Mouse (Mus musculus) C2C12 (cell line): Measurements from ENCODE around the gene Sytl1. TPM values are rescaled to one million over a fixed set of nuclear protein-coding genes. Genes with fewer than 3 reads are reported as not detected.

ENCODE experiments used
- H3K27me3 ChIP-seq: one replicate; pipeline ENCODE4 v1.6.1; 2011; ENCODE audit not compliant: control insufficient read depth, insufficient read depth, insufficient read length
- H3K36me3 ChIP-seq: one replicate; pipeline ENCODE4 v1.6.1; 2011; ENCODE audit not compliant: control insufficient read depth, insufficient read depth
- H3K4me3 ChIP-seq: one replicate; pipeline ENCODE4 v1.5.1; 2011; ENCODE audit warnings: mild to moderate bottlenecking, control low read depth; ENCODE audit not compliant: poor library complexity, insufficient read depth, severe bottlenecking
- H3K79me2 ChIP-seq: one replicate; pipeline ENCODE4 v1.6.1; 2011; ENCODE audit not compliant: control insufficient read depth, insufficient read depth
- H3K79me3 ChIP-seq: one replicate; pipeline ENCODE4 v1.6.1; 2011; ENCODE audit warnings: low read depth, control low read depth
- H3ac ChIP-seq: one replicate; pipeline ENCODE3; 2011; ENCODE audit warnings: low read depth; ENCODE audit not compliant: control insufficient read depth, insufficient read length
- CEBPB ChIP-seq: IDR thresholded peaks from one replicate; pipeline ENCODE4 v1.6.1; 2011; ENCODE audit warnings: low read depth, mild to moderate bottlenecking, control low read depth, moderate library complexity
- CTCF ChIP-seq: IDR thresholded peaks from one replicate; pipeline ENCODE4 v1.5.1; 2011; ENCODE audit not compliant: control insufficient read depth, insufficient read depth, insufficient read length
- FOSL1 ChIP-seq: IDR thresholded peaks from one replicate; pipeline ENCODE4 v1.8.0; 2011; ENCODE audit warnings: mild to moderate bottlenecking, low read length; ENCODE audit not compliant: poor library complexity, insufficient read depth, severe bottlenecking
- MAX ChIP-seq: IDR thresholded peaks from one replicate; pipeline ENCODE4 v1.6.1; 2011; ENCODE audit warnings: mild to moderate bottlenecking, control low read depth
- MYOD1 ChIP-seq: IDR thresholded peaks from one replicate; pipeline ENCODE4 v1.6.1; 2011; ENCODE audit warnings: low read depth; ENCODE audit not compliant: control insufficient read depth, insufficient read length
- MYOG ChIP-seq: IDR thresholded peaks from one replicate; pipeline ENCODE4 v1.6.1; 2011; ENCODE audit not compliant: control insufficient read depth, insufficient read length; ENCODE audit errors: extremely low read depth
- USF1 ChIP-seq: IDR thresholded peaks from one replicate; pipeline ENCODE4 v1.6.1; 2011; ENCODE audit warnings: low read depth, mild to moderate bottlenecking, control low read depth, moderate library complexity
- polyA plus RNA-seq: library from polyadenylated mRNA; unstranded; fragments of >200 nt; fragmentation: generic; extraction: Trizol; gene quantifications from one replicate; pipeline ENCODE4 v1.2.1, GENCODE M21; 2012; ENCODE audit warnings: missing spikeins

Sytl1 gene
- polyA plus RNA-seq, 1 experiment, result 0.89 TPM

- Histone ChIP-seq H3K79me2 (no peaks in the 10 kb centered on the region), H3K79me3 (no peaks in the 10 kb centered on the region), H3K36me3 (no peaks in the 10 kb centered on the region), H3ac (no peak overlapping the region), H3K27me3 (no peaks in the 10 kb centered on the region), H3K4me3 (no peak overlapping the region)
- TF ChIP-seq CEBPB, result no peak
- TF ChIP-seq MAX, result no peak
- no peak for TF ChIP-seq CTCF
- no peak for TF ChIP-seq MYOG
- no peak for TF ChIP-seq USF1
- no peak for TF ChIP-seq FOSL1
- no peak for TF ChIP-seq MYOD1
Observed at GRCm38 (mm10) chr4:133292901-133293843, 30.3 kb upstream of the Sytl1 start.

- Histone ChIP-seq H3K36me3 (no peaks in the 10 kb centered on the region), H3K27me3 (no peaks in the 10 kb centered on the region), H3K79me2 (no peaks in the 10 kb centered on the region), H3K4me3 (no peak overlapping the region), H3K79me3 (no peaks in the 10 kb centered on the region), H3ac (no peak overlapping the region)
- no peak for TF ChIP-seq USF1
- TF ChIP-seq MYOG, result no peak
- TF ChIP-seq CTCF, result no peak
- TF ChIP-seq MAX, result no peak
- no peak for TF ChIP-seq FOSL1
- no peak for TF ChIP-seq MYOD1
- no peak for TF ChIP-seq CEBPB
Observed at GRCm38 (mm10) chr4:133292405-133292804, 29.5 kb upstream of the Sytl1 start.

GRCm38 (mm10) chr4:133291255-133291654 lies 28.3 kb upstream of the Sytl1 start:
- TF ChIP-seq MYOD1 (no peak), USF1 (no peak), FOSL1 (no peak), MAX (no peak), CEBPB (no peak), MYOG (no peak), CTCF (no peak)
- H3K79me2 ChIP-seq, result no peaks in the 10 kb centered on the region
- no peak overlapping the region for H3K4me3 ChIP-seq
- no peak overlapping the region for H3ac ChIP-seq
- H3K36me3 ChIP-seq, result no peaks in the 10 kb centered on the region
- H3K27me3 ChIP-seq, result no peaks in the 10 kb centered on the region
- H3K79me3 ChIP-seq, result no peaks in the 10 kb centered on the region

GRCm38 (mm10) chr4:133286476-133287077 lies 23.7 kb upstream of the Sytl1 start:
- Histone ChIP-seq H3K4me3 (no peak overlapping the region), H3ac (no peak overlapping the region), H3K36me3 (no peaks in the 10 kb centered on the region), H3K27me3 (no peaks in the 10 kb centered on the region), H3K79me3 (no peaks in the 10 kb centered on the region), H3K79me2 (no peaks in the 10 kb centered on the region)
- no peak for TF ChIP-seq CTCF

GRCm38 (mm10) chr4:133285950-133286349 lies 23.0 kb upstream of the Sytl1 start:
- H3ac ChIP-seq, result no peak overlapping the region

More at GRCm38 (mm10) chr4:133285950-133286349, 23.0 kb upstream of the Sytl1 start:
- H3K27me3 ChIP-seq, result no peaks in the 10 kb centered on the region
- no peaks in the 10 kb centered on the region for H3K36me3 ChIP-seq
- no peak overlapping the region for H3K4me3 ChIP-seq
- H3K79me2 ChIP-seq, result no peaks in the 10 kb centered on the region
- no peaks in the 10 kb centered on the region for H3K79me3 ChIP-seq
- TF ChIP-seq FOSL1, result no peak
- TF ChIP-seq MAX, result no peak
- TF ChIP-seq MYOG, result no peak
- TF ChIP-seq CEBPB, result no peak
